Mouse (Mus musculus): ENCODE results near the gene Phkg1. TPM values are rescaled to one million over a fixed set of nuclear protein-coding genes. Genes with fewer than 3 reads are reported as not detected.
"Not testable (repeated sequence)": the region's sequence is repeated elsewhere in the genome, so short reads cannot be mapped to it uniquely, and the experiment has no call there.

Phkg1 gene
- polyA plus RNA-seq, 1 experiment from 2014 or later = 0.42 TPM

GRCm38 (mm10) chr5:129929924-129930855, 31.8 kb upstream of the Phkg1 start:
- no peaks in the 10 kb centered on the region for H3K4me1 ChIP-seq (ENCODE audit: control insufficient read depth, insufficient read depth, low read length)
- no peak overlapping the region for H3K27ac ChIP-seq (ENCODE audit: low read depth, low read length)
- H3K4me3 ChIP-seq (ENCODE audit: low read depth, low read length) = no peak overlapping the region
- H3K36me3 ChIP-seq (ENCODE audit: control insufficient read depth, insufficient read depth, low read length) = no peaks in the 10 kb centered on the region
- H3K27me3 ChIP-seq (ENCODE audit: control insufficient read depth, insufficient read depth, low read length) = no peaks in the 10 kb centered on the region
- no peak overlapping the region for H3K4me2 ChIP-seq
- H3K9ac ChIP-seq (ENCODE audit: low read depth, low read length) = no peak overlapping the region
- no peak for ATAC-seq (replicated peaks; ENCODE audit: insufficient number of reproducible peaks, low FRiP score, low TSS enrichment)
- no peaks in the 10 kb centered on the region for H3K9me3 ChIP-seq (replicated peaks; ENCODE audit: control insufficient read depth, low read length)
- 49% methylated on average over 9 of the region's 9 CpGs for WGBS (ENCODE audit: insufficient replicate concordance)

- Histone ChIP-seq H3K4me3 (ENCODE audit: low read depth, low read length) (no peak overlapping the region), H3K4me1 (ENCODE audit: control insufficient read depth, insufficient read depth, low read length) (no peaks in the 10 kb centered on the region), H3K9ac (ENCODE audit: low read depth, low read length) (no peak overlapping the region), H3K27ac (ENCODE audit: low read depth, low read length) (no peak overlapping the region), H3K4me2 (no peak overlapping the region), H3K36me3 (ENCODE audit: control insufficient read depth, insufficient read depth, low read length) (no peaks in the 10 kb centered on the region), H3K27me3 (ENCODE audit: control insufficient read depth, insufficient read depth, low read length) (no peaks in the 10 kb centered on the region), H3K9me3 (replicated peaks; ENCODE audit: control insufficient read depth, low read length) (no peaks in the 10 kb centered on the region)
- WGBS (ENCODE audit: insufficient replicate concordance) = 73% methylated on average over 5 of the region's 5 CpGs
- ATAC-seq (replicated peaks; ENCODE audit: insufficient number of reproducible peaks, low FRiP score, low TSS enrichment) = no peak
These were observed 27.6 kb upstream of the Phkg1 start for GRCm38 (mm10) chr5:129925933-129926332.

- ATAC-seq (replicated peaks; ENCODE audit: insufficient number of reproducible peaks, low FRiP score, low TSS enrichment) = no peak
- 81% methylated on average over 8 of the region's 8 CpGs for WGBS (ENCODE audit: insufficient replicate concordance)
- Histone ChIP-seq H3K9me3 (replicated peaks; ENCODE audit: control insufficient read depth, low read length) (no peaks in the 10 kb centered on the region), H3K4me1 (ENCODE audit: control insufficient read depth, insufficient read depth, low read length) (no peaks in the 10 kb centered on the region), H3K27ac (ENCODE audit: low read depth, low read length) (no peak overlapping the region), H3K27me3 (ENCODE audit: control insufficient read depth, insufficient read depth, low read length) (no peaks in the 10 kb centered on the region), H3K4me2 (no peak overlapping the region), H3K4me3 (ENCODE audit: low read depth, low read length) (no peak overlapping the region), H3K36me3 (ENCODE audit: control insufficient read depth, insufficient read depth, low read length) (no peaks in the 10 kb centered on the region), H3K9ac (ENCODE audit: low read depth, low read length) (no peak overlapping the region)
These were observed 26.6 kb upstream of the Phkg1 start for GRCm38 (mm10) chr5:129924820-129925452.

- no peaks in the 10 kb centered on the region for H3K27me3 ChIP-seq (ENCODE audit: control insufficient read depth, insufficient read depth, low read length)
- WGBS (ENCODE audit: insufficient replicate concordance) = 90% methylated on average over 4 of the region's 4 CpGs
- no peak overlapping the region for H3K4me2 ChIP-seq
- H3K9me3 ChIP-seq (replicated peaks; ENCODE audit: control insufficient read depth, low read length) = no peaks in the 10 kb centered on the region
- no peak overlapping the region for H3K9ac ChIP-seq (ENCODE audit: low read depth, low read length)
- H3K4me1 ChIP-seq (ENCODE audit: control insufficient read depth, insufficient read depth, low read length) = no peaks in the 10 kb centered on the region
- no peak for ATAC-seq (replicated peaks; ENCODE audit: insufficient number of reproducible peaks, low FRiP score, low TSS enrichment)
- H3K36me3 ChIP-seq (ENCODE audit: control insufficient read depth, insufficient read depth, low read length) = no peaks in the 10 kb centered on the region
- H3K27ac ChIP-seq (ENCODE audit: low read depth, low read length) = no peak overlapping the region
- no peak overlapping the region for H3K4me3 ChIP-seq (ENCODE audit: low read depth, low read length)
These were observed 23.6 kb upstream of the Phkg1 start for GRCm38 (mm10) chr5:129921972-129922371.

- H3K27ac ChIP-seq (ENCODE audit: low read depth, low read length) = no peak overlapping the region
- ATAC-seq (replicated peaks; ENCODE audit: insufficient number of reproducible peaks, low FRiP score, low TSS enrichment) = no peak
- no peaks in the 10 kb centered on the region for H3K4me1 ChIP-seq (ENCODE audit: control insufficient read depth, insufficient read depth, low read length)
- no peaks in the 10 kb centered on the region for H3K36me3 ChIP-seq (ENCODE audit: control insufficient read depth, insufficient read depth, low read length)
- H3K4me2 ChIP-seq = no peak overlapping the region
- no peaks in the 10 kb centered on the region for H3K27me3 ChIP-seq (ENCODE audit: control insufficient read depth, insufficient read depth, low read length)
- H3K9ac ChIP-seq (ENCODE audit: low read depth, low read length) = no peak overlapping the region
- 58% methylated on average over 8 of the region's 8 CpGs for WGBS (ENCODE audit: insufficient replicate concordance)
- H3K4me3 ChIP-seq (ENCODE audit: low read depth, low read length) = no peak overlapping the region
- no peaks in the 10 kb centered on the region for H3K9me3 ChIP-seq (replicated peaks; ENCODE audit: control insufficient read depth, low read length)
These were observed 21.0 kb upstream of the Phkg1 start for GRCm38 (mm10) chr5:129919320-129919719.

GRCm38 (mm10) chr5:129918752-129919151, 20.4 kb upstream of the Phkg1 start:
- Histone ChIP-seq H3K4me1 (ENCODE audit: control insufficient read depth, insufficient read depth, low read length) (no peaks in the 10 kb centered on the region), H3K9ac (ENCODE audit: low read depth, low read length) (no peak overlapping the region), H3K4me3 (ENCODE audit: low read depth, low read length) (no peak overlapping the region), H3K4me2 (no peak overlapping the region), H3K27ac (ENCODE audit: low read depth, low read length) (no peak overlapping the region), H3K36me3 (ENCODE audit: control insufficient read depth, insufficient read depth, low read length) (no peaks in the 10 kb centered on the region), H3K9me3 (replicated peaks; ENCODE audit: control insufficient read depth, low read length) (no peaks in the 10 kb centered on the region), H3K27me3 (ENCODE audit: control insufficient read depth, insufficient read depth, low read length) (no peaks in the 10 kb centered on the region)
- ATAC-seq (replicated peaks; ENCODE audit: insufficient number of reproducible peaks, low FRiP score, low TSS enrichment) = no peak
- WGBS (ENCODE audit: insufficient replicate concordance) = 74% methylated on average over 9 of the region's 9 CpGs

- no peak for ATAC-seq (replicated peaks; ENCODE audit: insufficient number of reproducible peaks, low FRiP score, low TSS enrichment)
- no peaks in the 10 kb centered on the region for H3K36me3 ChIP-seq (ENCODE audit: control insufficient read depth, insufficient read depth, low read length)
- H3K27me3 ChIP-seq (ENCODE audit: control insufficient read depth, insufficient read depth, low read length) = no peaks in the 10 kb centered on the region
- no peaks in the 10 kb centered on the region for H3K4me1 ChIP-seq (ENCODE audit: control insufficient read depth, insufficient read depth, low read length)
- 77% methylated on average over 24 of the region's 24 CpGs for WGBS (ENCODE audit: insufficient replicate concordance)
- no peak overlapping the region for H3K4me2 ChIP-seq
- H3K9ac ChIP-seq (ENCODE audit: low read depth, low read length) = no peak overlapping the region
- no peak overlapping the region for H3K27ac ChIP-seq (ENCODE audit: low read depth, low read length)
- no peaks in the 10 kb centered on the region for H3K9me3 ChIP-seq (replicated peaks; ENCODE audit: control insufficient read depth, low read length)
- no peak overlapping the region for H3K4me3 ChIP-seq (ENCODE audit: low read depth, low read length)
These were observed 19.8 kb upstream of the Phkg1 start for GRCm38 (mm10) chr5:129918065-129918651.

GRCm38 (mm10) chr5:129915491-129915890, 17.1 kb upstream of the Phkg1 start:
- not testable (repeated sequence) for H3K4me2 ChIP-seq
- 78% methylated on average over 11 of the region's 11 CpGs for WGBS (ENCODE audit: insufficient replicate concordance)

More at GRCm38 (mm10) chr5:129915491-129915890, 17.1 kb upstream of the Phkg1 start:
- not testable (repeated sequence) for ATAC-seq (replicated peaks; ENCODE audit: insufficient number of reproducible peaks, low FRiP score, low TSS enrichment); H3K27ac ChIP-seq (ENCODE audit: low read depth, low read length); H3K9me3 ChIP-seq (replicated peaks; ENCODE audit: control insufficient read depth, low read length); H3K27me3 ChIP-seq (ENCODE audit: control insufficient read depth, insufficient read depth, low read length); H3K4me1 ChIP-seq (ENCODE audit: control insufficient read depth, insufficient read depth, low read length); H3K36me3 ChIP-seq (ENCODE audit: control insufficient read depth, insufficient read depth, low read length); H3K9ac ChIP-seq (ENCODE audit: low read depth, low read length); H3K4me3 ChIP-seq (ENCODE audit: low read depth, low read length)

All from heart, embryonic 11.5 days (tissue).